Mouse (Mus musculus) midbrain, embryonic 14.5 days (tissue): ENCODE results near the gene Exosc5. TPM values are rescaled to one million over a fixed set of nuclear protein-coding genes. Genes with fewer than 3 reads are reported as not detected.

Source experiments
- ATAC-seq: fragments of 200-750 bp; cut with Nextera tagmentation; 2 replicates; pipeline ENCODE4 v1.8.0; 2017; ENCODE audit warnings: moderate number of reproducible peaks, moderate library complexity; ENCODE audit not compliant: low FRiP score, low TSS enrichment
- DNase-seq: peaks from one replicate; pipeline ENCODE4 v3.0.0-alpha.2; 2015
- H3K27ac ChIP-seq: fragments of 300-500 bp; sonication (generic); replicated peaks from 2 replicates; pipeline ENCODE4 v1.5.1; 2014; ENCODE audit warnings: mild to moderate bottlenecking, low read depth, low read length, moderate library complexity
- H3K27me3 ChIP-seq: fragments of 300-500 bp; sonication (generic); 2 replicates; pipeline ENCODE4 v1.6.1; 2014; ENCODE audit warnings: low read length, control low read depth, mixed read lengths; ENCODE audit not compliant: control insufficient read depth, insufficient read depth
- H3K36me3 ChIP-seq: fragments of 300-500 bp; sonication (generic); 2 replicates; pipeline ENCODE4 v1.6.1; 2014; ENCODE audit warnings: low read length, control low read depth; ENCODE audit not compliant: control insufficient read depth, insufficient read depth
- H3K4me1 ChIP-seq: fragments of 300-500 bp; sonication (generic); 2 replicates; pipeline ENCODE4 v1.6.1; 2014; ENCODE audit warnings: mild to moderate bottlenecking, antibody characterized with exemption, low read length, control low read depth; ENCODE audit not compliant: control insufficient read depth, insufficient read depth
- H3K4me2 ChIP-seq: fragments of 300-500 bp; sonication (generic); 2 replicates; pipeline ENCODE4 v1.6.1; 2014; ENCODE audit warnings: mild to moderate bottlenecking, low read length, moderate library complexity
- H3K4me3 ChIP-seq: fragments of 300-500 bp; sonication (generic); replicated peaks from 2 replicates; pipeline ENCODE4 v1.5.1; 2014; ENCODE audit warnings: low read depth, low read length
- H3K9ac ChIP-seq: fragments of 300-500 bp; sonication (generic); replicated peaks from 2 replicates; pipeline ENCODE4 v1.6.1; 2014; ENCODE audit warnings: mild to moderate bottlenecking, low read length, moderate library complexity
- H3K9me3 ChIP-seq: fragments of 300-500 bp; sonication (generic); 2 replicates; pipeline ENCODE4 v1.6.1; 2016; ENCODE audit warnings: low read length, control low read depth, mixed read lengths; ENCODE audit not compliant: control insufficient read depth
- WGBS: fragments of 180-500 bp; shearing (Covaris S2); extraction: QIAGEN DNeasy Blood & Tissue Kit; methylation state at CpG from one replicate; pipeline ENCODE4 v1.1.7; 2014; 5-methylcytosine and 5-hydroxymethylcytosine counted together
- polyA plus RNA-seq: library from polyadenylated mRNA; unstranded; fragments of >200 nt; fragmentation: Nextera tagmentation; extraction: Ambion mirVana; gene quantifications from 2 replicates; pipeline ENCODE4 v1.2.1, GENCODE M21; 2014

Gene Exosc5
- polyA plus RNA-seq, 1 experiment from 2014 or later: 41.3 TPM

GRCm38 (mm10) chr7:25676085-25676781 is 17.3 kb downstream of the Exosc5 start:
- Histone ChIP-seq H3K9ac (no peak overlapping the region), H3K36me3 (no peaks in the 10 kb centered on the region), H3K27ac (peak overlapping the region; percentile 52), H3K27me3 (peaks cover 25% of the 10 kb centered on the region), H3K9me3 (no peaks in the 10 kb centered on the region), H3K4me2 (0 out of 2 replicates have a peak overlapping the region, but pooled peaks have one; percentile 6), H3K4me3 (no peak overlapping the region), H3K4me1 (peaks cover 13% of the 10 kb centered on the region)
- 60% methylated on average over 15 of the region's 15 CpGs for WGBS
- ATAC-seq (peak; percentile 31; the same call in 1 of the 2 replicates), DNase-seq (peak; percentile 86)

- no peaks in the 10 kb centered on the region for H3K9me3 ChIP-seq
- 89% methylated on average over 7 of the region's 7 CpGs for WGBS
Measured at GRCm38 (mm10) chr7:25677013-25677412, 18.0 kb downstream of the Exosc5 start.

GRCm38 (mm10) chr7:25679971-25680370 is 21.0 kb downstream of the Exosc5 start:
- Histone ChIP-seq H3K9me3 (no peaks in the 10 kb centered on the region), H3K9ac (peak overlapping the region; percentile 66; the same call in 1 of the 2 replicates), H3K4me1 (peaks cover 11% of the 10 kb centered on the region), H3K4me3 (peak overlapping the region; percentile 63; the same call in 1 of the 2 replicates), H3K27ac (peak overlapping the region; percentile 96), H3K4me2 (peak overlapping the region; percentile 58), H3K27me3 (peaks cover 8% of the 10 kb centered on the region; the same call in 1 of the 2 replicates), H3K36me3 (no peaks in the 10 kb centered on the region)
- ATAC-seq (no peak), DNase-seq (no peak)
- WGBS: 10% methylated on average over 6 of the region's 6 CpGs

More at GRCm38 (mm10) chr7:25677013-25677412, 18.0 kb downstream of the Exosc5 start:
- peaks cover 25% of the 10 kb centered on the region for H3K27me3 ChIP-seq
- no peak overlapping the region for H3K9ac ChIP-seq
- no peak for ATAC-seq
- H3K27ac ChIP-seq: peak overlapping the region; percentile 52
- H3K4me1 ChIP-seq: peaks cover 17% of the 10 kb centered on the region
- no peak for DNase-seq
- no peak overlapping the region for H3K4me2 ChIP-seq
- no peaks in the 10 kb centered on the region for H3K36me3 ChIP-seq
- no peak overlapping the region for H3K4me3 ChIP-seq

- WGBS: under 1% methylated on average over 46 of the region's 46 CpGs
- no peaks in the 10 kb centered on the region for H3K9me3 ChIP-seq
- DNase-seq (peak; percentile 97), ATAC-seq (peak; percentile 95)
- peak within 1 kb of the TSS; percentile 63 for H3K4me3 ChIP-seq
- H3K27ac ChIP-seq: peak within 1 kb of the TSS; percentile 96
- peaks cover 10% of the 10 kb centered on the region for H3K4me1 ChIP-seq
- peak within 1 kb of the TSS; percentile 58 for H3K4me2 ChIP-seq
- no peaks in the 10 kb centered on the region for H3K36me3 ChIP-seq
- H3K27me3 ChIP-seq: peaks cover 2% of the 10 kb centered on the region; the same call in 1 of the 2 replicates
- peak within 1 kb of the TSS; percentile 66 for H3K9ac ChIP-seq
Measured at GRCm38 (mm10) chr7:25680514-25681258, 21.7 kb downstream of the Exosc5 start, which contains the start of gene B9d2. B9d2 (plus strand) TSS chr7:25680780.

- DNase-seq: no peak
- Histone ChIP-seq H3K36me3 (no peaks in the 10 kb centered on the region), H3K4me3 (peak overlapping the region; percentile 63), H3K4me1 (peaks cover 16% of the 10 kb centered on the region), H3K4me2 (peak overlapping the region; percentile 58), H3K9me3 (no peaks in the 10 kb centered on the region), H3K9ac (peak overlapping the region; percentile 20; the same call in 1 of the 2 replicates), H3K27me3 (peaks cover 11% of the 10 kb centered on the region), H3K27ac (peak overlapping the region; percentile 96)
- 69% methylated on average over 15 of the region's 15 CpGs for WGBS
- peak; percentile 34; the same call in 1 of the 2 replicates for ATAC-seq
Measured at GRCm38 (mm10) chr7:25681341-25682231, 22.6 kb downstream of the Exosc5 start.

- 78% methylated on average over 7 of the region's 7 CpGs for WGBS
- Histone ChIP-seq H3K4me1 (peaks cover 35% of the 10 kb centered on the region), H3K9ac (no peak overlapping the region), H3K4me3 (no peak overlapping the region), H3K27me3 (peaks cover 30% of the 10 kb centered on the region), H3K27ac (no peak overlapping the region), H3K36me3 (no peaks in the 10 kb centered on the region), H3K9me3 (no peaks in the 10 kb centered on the region), H3K4me2 (no peak overlapping the region)
- ATAC-seq (no peak), DNase-seq (no peak)
Measured at GRCm38 (mm10) chr7:25683474-25684180, 24.7 kb downstream of the Exosc5 start.

GRCm38 (mm10) chr7:25684659-25685058 is 25.7 kb downstream of the Exosc5 start:
- DNase-seq (no peak), ATAC-seq (no peak)
- H3K4me2 ChIP-seq: no peak overlapping the region
- peaks cover 41% of the 10 kb centered on the region for H3K27me3 ChIP-seq
- no peak overlapping the region for H3K4me3 ChIP-seq
- no peaks in the 10 kb centered on the region for H3K36me3 ChIP-seq
- 78% methylated on average over 6 of the region's 6 CpGs for WGBS
- no peaks in the 10 kb centered on the region for H3K9me3 ChIP-seq
- no peak overlapping the region for H3K27ac ChIP-seq
- H3K9ac ChIP-seq: no peak overlapping the region
- H3K4me1 ChIP-seq: peaks cover 43% of the 10 kb centered on the region
